Mouse (Mus musculus) myocyte (in vitro differentiated cells): ENCODE measurements around the gene Arhgap10.

Experiments
- POLR2A ChIP-seq: IDR thresholded peaks from one replicate; pipeline ENCODE4 v1.6.1; 2011; ENCODE audit warnings: low read depth, mild to moderate bottlenecking, control low read depth, moderate library complexity; ENCODE audit not compliant: insufficient read length
- USF1 ChIP-seq: IDR thresholded peaks from one replicate; pipeline ENCODE4 v1.6.1; 2011; ENCODE audit warnings: low read depth, mild to moderate bottlenecking, control low read depth, moderate library complexity

GRCm38 (mm10) chr8:77445642-77446041, 72.1 kb downstream of the Arhgap10 start:
- TF ChIP-seq POLR2A (no peak), USF1 (no peak)
